Mouse (Mus musculus) adipose tissue, adult 10 weeks (tissue): ENCODE measurements around the gene Snx15. TPM values are rescaled to one million over a fixed set of nuclear protein-coding genes. Genes with fewer than 3 reads are reported as not detected.

Experiments used
- polyA plus RNA-seq: library from polyadenylated mRNA; stranded (reverse); fragments of 350-450 nt; fragmentation: Illumina TruSeq; extraction: RNeasy Lipid Tissue Mini Kit (QIAGEN cat#74804); gene quantifications from one replicate; pipeline ENCODE4 v1.2.3, GENCODE M21; 2014; ENCODE audit warnings: low read depth, low replicate concordance

Gene Snx15
- 20.6 TPM for polyA plus RNA-seq

GRCm38 (mm10) chr19:6127760-6128341, at the start of gene Snx15:
Gene Snx15 (minus strand): TSS chr19:6128304.

GRCm38 (mm10) chr19:6141394-6141749, 13.3 kb upstream of the Snx15 start, which contains the start of gene Arl2:
Gene Arl2 (minus strand): TSS chr19:6141548.

GRCm38 (mm10) chr19:6140678-6141393, 12.7 kb upstream of the Snx15 start, which contains the start of gene Batf2:
Gene Batf2 (plus strand): TSS chr19:6140983.

GRCm38 (mm10) chr19:6117986-6118676, 10.0 kb downstream of the Snx15 start, which contains the start of gene Sac3d1:
Gene Sac3d1 (minus strand): TSS chr19:6118650.

GRCm38 (mm10) chr19:6105586-6105985, 22.5 kb downstream of the Snx15 start, which contains the start of gene Naaladl1:
Gene Naaladl1 (plus strand): TSS chr19:6105782.

GRCm38 (mm10) chr19:6094119-6094518, 34.0 kb downstream of the Snx15 start, which contains the start of gene AC131692.1:
Gene AC131692.1 (plus strand): TSS chr19:6094419.

GRCm38 (mm10) chr19:6084478-6085248, 43.4 kb downstream of the Snx15 start, which contains the start of the genes Zfpl1 and Cdca5:
Gene Zfpl1 (minus strand): TSS chr19:6084956.
Gene Cdca5 (plus strand): TSS chr19:6084983.

GRCm38 (mm10) chr19:6082156-6082555, 45.9 kb downstream of the Snx15 start, which contains the start of gene Gm28374:
Gene Gm28374 (minus strand): TSS chr19:6082256.

GRCm38 (mm10) chr19:6079983-6080480, 48.1 kb downstream of the Snx15 start, which contains the start of gene Tmem262:
Gene Tmem262 (plus strand): TSS chr19:6080033.

GRCm38 (mm10) chr19:6076564-6077393, 51.3 kb downstream of the Snx15 start, which contains the start of gene Vps51:
Gene Vps51 (minus strand): TSS chr19:6077231.

Other genes with a start within 250 kb of the Snx15 start
- 0.92 TPM for gene Tigd3, start 234.2 kb downstream of the Snx15 start, polyA plus RNA-seq
- 49.7 TPM for gene Dpf2, start 215.3 kb downstream of the Snx15 start, polyA plus RNA-seq
- 6.9 TPM for gene Cdc42ep2, start 203.5 kb downstream of the Snx15 start, polyA plus RNA-seq
- 16.5 TPM for gene Pola2, start 164.1 kb downstream of the Snx15 start, polyA plus RNA-seq
- not detected for gene Slc22a20, start 142.2 kb downstream of the Snx15 start, polyA plus RNA-seq
- 67.4 TPM for gene Capn1, start 112.4 kb downstream of the Snx15 start, polyA plus RNA-seq
- 75.1 TPM for gene Syvn1, start 81.7 kb downstream of the Snx15 start, polyA plus RNA-seq
- gene Mrpl49, start 70.5 kb downstream of the Snx15 start, polyA plus RNA-seq = 40.4 TPM
- gene Fau, start 70.5 kb downstream of the Snx15 start, polyA plus RNA-seq = 1,555 TPM
- 32.8 TPM for gene Znhit2, start 67.1 kb downstream of the Snx15 start, polyA plus RNA-seq
- gene Tm7sf2, start 59.9 kb downstream of the Snx15 start, polyA plus RNA-seq = 73.5 TPM
- 36.4 TPM for gene Vps51, start 51.1 kb downstream of the Snx15 start, polyA plus RNA-seq
- 0.74 TPM for gene Tmem262, start 48.3 kb downstream of the Snx15 start, polyA plus RNA-seq
- gene Gm28374, start 46.0 kb downstream of the Snx15 start, polyA plus RNA-seq = not detected
- gene Zfpl1, start 43.3 kb downstream of the Snx15 start, polyA plus RNA-seq = 51.5 TPM
- 0.98 TPM for gene Cdca5, start 43.3 kb downstream of the Snx15 start, polyA plus RNA-seq
- 2.4 TPM for gene AC131692.1, start 33.9 kb downstream of the Snx15 start, polyA plus RNA-seq
- not detected for gene Naaladl1, start 22.5 kb downstream of the Snx15 start, polyA plus RNA-seq
- 10.6 TPM for gene Sac3d1, start 9.7 kb downstream of the Snx15 start, polyA plus RNA-seq
- 1.4 TPM for gene Batf2, start 12.7 kb upstream of the Snx15 start, polyA plus RNA-seq
- 52.1 TPM for gene Arl2, start 13.2 kb upstream of the Snx15 start, polyA plus RNA-seq
- 0.65 TPM for gene Majin, start 56.1 kb upstream of the Snx15 start, polyA plus RNA-seq
- 0.84 TPM for gene Gpha2, start 98.1 kb upstream of the Snx15 start, polyA plus RNA-seq
- 33.8 TPM for gene Ppp2r5b, start 107.6 kb upstream of the Snx15 start, polyA plus RNA-seq
- 14.8 TPM for gene Atg2a, start 113.4 kb upstream of the Snx15 start, polyA plus RNA-seq
- 53.9 TPM for gene Ehd1, start 148.4 kb upstream of the Snx15 start, polyA plus RNA-seq
- gene Cdc42bpg, start 178.2 kb upstream of the Snx15 start, polyA plus RNA-seq = 15.2 TPM
- gene Men1, start 206.7 kb upstream of the Snx15 start, polyA plus RNA-seq = 23.6 TPM
- gene Map4k2, start 212.8 kb upstream of the Snx15 start, polyA plus RNA-seq = 36.8 TPM
- 195 TPM for gene Sf1, start 235.4 kb upstream of the Snx15 start, polyA plus RNA-seq